In genomic region chr7:102000921-102001630, GRCm38 (mm10) we compare ENCODE assay signal across 10 mouse cellular contexts. TPM values are rescaled to one million over a fixed set of nuclear protein-coding genes. Genes with fewer than 3 reads are reported as not detected.
DNase-seq lines count a peak whose midpoint lies in the region; ATAC-seq and TF ChIP-seq lines count a peak whose summit lies in the region.
"Had no signal": no experiment of that assay in that cellular context is flagged by ENCODE, and none has a peak within 500 bp of the region (broad histone marks: within the 10 kb centered on the region; RNA-seq: fewer than 3 reads in every experiment).

No protein-coding gene starts in this region.

- peaks cover 19% of the 10 kb centered on the region for H3K36me3 ChIP-seq in kidney, adult 2 months (ENCODE audit: control insufficient read depth, insufficient read depth, low read length)

- no peak for TF ChIP-seq CTCF in kidney, adult 2 months (conservative IDR thresholded peaks at IDR 0.05; ENCODE audit: insufficient read depth, insufficient read length, low read depth, low read length)

- 80% methylated on average over 26 of the region's 26 CpGs for WGBS in kidney, adult 2 months

- no peak for ATAC-seq in megakaryocyte progenitor cell, adult 5-6 weeks (replicated peaks; ENCODE audit: poor library complexity)
- no peak for ATAC-seq in megakaryocyte, adult 5-6 weeks (ENCODE audit: poor library complexity, severe bottlenecking)
- ATAC-seq: Patski had no signal

- no peaks in the 10 kb centered on the region for H3K27me3 ChIP-seq in kidney, adult 2 months (replicated peaks; ENCODE audit: control insufficient read depth, insufficient read depth, low read length)
- H3K27me3 ChIP-seq: liver, embryonic 15.5 days; Patski had no signal

- no peak for TF ChIP-seq POLR2A in kidney, adult 2 months (IDR thresholded peaks at IDR 0.05; ENCODE audit: low read depth, low read length)

- H3K4me1 ChIP-seq in kidney, adult 2 months (ENCODE audit: control insufficient read depth, insufficient read depth, low read length), result no peaks in the 10 kb centered on the region

- no peak overlapping the region for H3K27ac ChIP-seq in kidney, adult 2 months (ENCODE audit: insufficient read depth, low read depth, low read length)
- H3K27ac ChIP-seq: liver, embryonic 15.5 days had no signal

- H3K4me3 ChIP-seq in kidney, adult 2 months (ENCODE audit: insufficient read depth, low read depth, low read length), result no peak overlapping the region
- H3K4me3 ChIP-seq: liver, embryonic 15.5 days had no signal

- peak; percentile 21 for DNase-seq in kidney, adult 2 months
- DNase-seq in kidney, postnatal 4 days, result no peak
- DNase-seq in ZHBTc4 (ENCODE audit: low read depth, low spot score), result peak; percentile 43
- peak; percentile 63 to 65 for DNase-seq in cerebellum, postnatal 25 days
- peak; percentile 57 to 65 for DNase-seq in layer of hippocampus, postnatal 10 days (ENCODE audit: low spot score in 2 of 2)
- no peak for DNase-seq in thymus, adult 18-20 months

RNA-seq across cellular contexts. Expression of gene Il18bp, which starts 17.4 kb away (rescaled TPM):
- polyA plus RNA-seq in kidney, adult 2 months (2012; rRNA removed), result 18.9 and 22.9 TPM in 2 replicates
- total RNA-seq in layer of hippocampus, postnatal 10 days (2021), result 10 to 100 TPM; 11.1 to 11.9 TPM
- total RNA-seq in megakaryocyte progenitor cell, adult 5-6 weeks (2015), result 3.1 and 7.6 TPM in 2 replicates
- 2.1 and 2.5 TPM in 2 replicates for total RNA-seq in megakaryocyte progenitor cell, adult 5-6 weeks (2017)
- total RNA-seq in megakaryocyte, adult 5-6 weeks (2015), result 8.8 and 11.1 TPM in 2 replicates
- 4.9 and 5.4 TPM in 2 replicates for total RNA-seq in megakaryocyte, adult 5-6 weeks (2017)

Comparison
In these comparisons a context has a peak if more than half of its experiments do, and no peak if none do; other contexts are left out.
1. DNase-seq: peak in kidney, adult 2 months (single experiment), ZHBTc4 (single experiment), cerebellum, postnatal 25 days (2 of 2) and layer of hippocampus, postnatal 10 days (2 of 2); none in kidney, postnatal 4 days (0 of 2) and thymus, adult 18-20 months (0 of 2).